Mouse (Mus musculus): ENCODE measurements at regions not wholly inside any gene's neighbourhood (a gene's known extent, or its start where the extent isn't known, plus 50 kb on each side); places are given as distances from the start of the nearest gene placed in this dataset.

GRCm38 (mm10) chr14:72803579-72803978 is 93.8 kb upstream of the Fndc3a start:
- no peak for TF ChIP-seq POLR2A (IDR thresholded peaks at IDR 0.05; ENCODE audit: control insufficient read depth, extremely low read depth, insufficient read depth, low read length, poor library complexity)
- no peak for TF ChIP-seq CTCF (IDR thresholded peaks at IDR 0.05; ENCODE audit: borderline replicate concordance, control insufficient read depth, extremely low read depth, insufficient read depth, low read length, poor library complexity)
